Mouse (Mus musculus) gastrocnemius, postnatal 10 days (tissue): ENCODE results near the gene Urb2. TPM values are rescaled to one million over a fixed set of nuclear protein-coding genes. Genes with fewer than 3 reads are reported as not detected.
A peak's percentile ranks its signal among the peaks of the same experiment; 100 is the strongest.
"Not testable (repeated sequence)": the region's sequence is repeated elsewhere in the genome, so short reads cannot be mapped to it uniquely, and the experiment has no call there.

Experiments
- DNase-seq: peaks from one replicate; pipeline ENCODE4 v3.0.0; 2021; ENCODE audit warnings: mixed read lengths
- total RNA-seq, 2 experiments: library from RNA; stranded (reverse); gene quantifications; 2 replicates each; pipeline ENCODE4 v1.2.3; 2021

Gene Urb2
- total RNA-seq, 2 experiments from 2014 or later, result 7.4 to 8.4 TPM

DNA sequence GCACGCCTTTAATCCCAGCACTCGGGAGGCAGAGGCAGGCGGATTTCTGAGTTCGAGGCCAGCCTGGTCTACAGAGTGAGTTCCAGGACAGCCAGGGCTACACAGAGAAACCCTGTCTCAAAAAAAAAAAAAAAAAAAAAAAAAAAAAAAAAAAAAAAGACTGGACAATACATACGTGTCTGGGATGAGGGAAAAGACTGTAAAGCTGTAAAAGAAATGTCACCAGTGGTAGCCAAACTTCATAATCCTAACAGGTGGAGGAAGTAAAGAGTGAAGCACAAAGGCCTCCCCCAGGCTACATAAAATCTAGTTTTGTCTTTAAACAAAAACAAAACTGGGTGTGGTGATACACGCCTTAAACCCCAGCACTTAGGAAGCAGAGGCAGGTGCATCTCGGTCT lies 7.0 kb upstream of the Urb2 start:
- not testable (repeated sequence) for DNase-seq

DNA sequence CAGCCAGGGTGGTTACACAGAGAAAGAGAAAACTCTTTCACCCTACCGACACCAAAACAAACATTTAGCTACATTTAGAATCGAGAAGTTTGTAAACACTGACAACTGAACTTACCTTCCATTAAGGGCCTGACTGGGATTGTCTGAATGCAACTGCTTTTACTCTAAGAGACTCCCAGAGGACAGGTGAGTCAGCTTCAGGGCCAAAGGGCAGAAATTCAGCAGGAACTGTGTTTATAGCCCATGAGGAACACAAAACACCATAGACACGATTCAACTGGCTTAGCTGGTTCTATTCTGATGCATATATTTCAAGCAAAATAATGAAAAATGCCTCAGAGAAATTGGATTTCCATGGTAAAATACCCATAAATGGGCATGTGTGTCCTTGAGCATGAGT lies 6.6 kb upstream of the Urb2 start:
- no peak for DNase-seq

DNA sequence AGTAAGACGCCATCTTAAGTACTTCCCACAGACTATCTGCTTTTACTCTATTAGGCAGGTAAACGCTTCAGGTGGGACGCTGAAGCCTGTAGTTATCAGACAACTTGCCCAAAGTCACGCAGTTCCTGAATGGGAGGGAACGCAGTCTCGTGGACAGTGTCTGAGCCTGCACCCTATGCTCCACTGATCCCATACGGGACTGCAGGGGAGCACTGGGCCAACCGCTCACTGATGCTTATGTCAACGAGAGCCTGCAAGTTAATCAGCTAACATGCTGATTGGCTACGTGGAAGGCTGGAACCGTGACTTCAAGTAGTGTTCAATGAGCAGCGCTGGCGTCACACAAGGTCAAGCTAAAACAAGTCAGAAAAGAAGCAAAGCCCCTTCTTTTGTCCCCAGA lies 1.5 kb upstream of the Urb2 start:
- no peak for DNase-seq

DNA sequence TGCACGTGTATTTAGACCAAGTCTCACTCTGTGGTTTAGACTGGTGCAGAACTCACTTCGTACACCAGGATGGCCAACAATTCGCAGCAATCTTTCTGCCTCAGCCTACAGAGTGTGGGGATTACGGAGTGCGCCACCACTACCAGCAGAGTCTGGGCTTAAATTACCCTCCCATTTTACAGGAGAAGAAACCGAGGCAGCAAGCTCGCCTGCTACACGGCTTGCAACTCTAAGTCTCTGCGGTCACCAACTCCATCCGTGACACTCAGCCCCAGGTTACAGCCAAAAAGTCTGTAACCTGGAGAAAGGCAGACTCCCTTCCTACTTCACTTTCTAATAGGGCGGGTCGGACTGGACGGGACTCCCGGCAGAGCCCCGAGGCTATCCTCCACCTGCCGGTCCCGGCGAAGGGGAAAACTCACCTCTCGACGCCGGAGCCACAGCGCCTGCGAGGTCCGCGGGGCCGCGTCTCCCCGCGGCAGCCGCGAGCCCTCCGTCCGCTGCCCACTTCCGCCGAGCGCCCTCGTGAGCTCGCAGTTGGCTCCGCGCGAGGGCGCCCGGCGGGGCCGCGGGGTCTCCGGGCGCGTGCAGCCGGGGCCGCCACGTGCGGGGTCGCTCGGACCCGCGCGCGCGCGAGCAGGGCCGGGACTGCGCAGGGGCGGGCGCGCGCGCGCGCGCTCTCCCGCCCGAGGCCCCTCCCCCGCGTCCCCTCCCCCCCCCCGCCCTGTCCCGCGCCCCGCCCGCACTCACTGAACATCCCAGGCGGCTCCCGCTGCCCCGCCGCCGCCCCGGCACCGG lies 670 bp upstream of the Urb2 start:
- DNase-seq, result peak; percentile 68

DNA sequence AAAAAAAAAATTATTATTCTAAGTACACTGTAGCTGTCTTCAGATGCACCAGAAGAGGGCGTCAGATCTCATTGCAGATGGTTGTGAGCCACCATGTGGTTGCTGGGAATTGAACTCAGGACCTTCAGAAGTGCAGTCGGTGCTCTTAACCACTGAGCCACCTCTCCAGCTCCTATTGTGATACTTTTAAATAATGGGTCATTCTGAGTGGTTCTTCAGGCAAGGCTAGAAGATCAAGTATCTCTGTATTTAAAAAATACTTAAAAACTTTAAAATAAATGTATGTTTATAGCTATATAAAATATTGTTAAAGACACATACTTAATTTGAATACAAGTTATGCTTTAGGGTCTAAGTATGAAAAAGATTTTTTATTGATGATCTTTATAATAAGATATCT lies 5.0 kb downstream of the Urb2 start:
- not testable (repeated sequence) for DNase-seq

DNA sequence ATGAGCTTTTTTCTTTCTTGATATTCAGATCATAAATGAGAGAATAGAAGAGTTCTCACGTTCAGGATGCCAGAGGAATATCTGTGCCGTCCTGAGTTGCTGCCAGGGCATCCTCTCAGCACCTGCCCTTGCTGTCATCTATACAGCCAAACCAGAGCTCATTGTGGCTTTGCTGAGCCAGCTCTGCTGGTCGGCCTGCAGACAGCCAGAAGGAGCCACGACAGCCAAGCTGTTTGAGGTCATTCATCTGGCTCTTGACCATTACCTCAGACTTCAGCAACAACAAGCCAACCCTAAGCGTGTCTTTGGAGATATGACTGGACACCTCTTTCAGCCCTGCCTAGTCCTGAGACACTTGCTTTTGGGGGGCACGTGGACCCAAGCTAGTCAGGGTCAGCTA lies 6.5 kb downstream of the Urb2 start:
- no peak for DNase-seq

DNA sequence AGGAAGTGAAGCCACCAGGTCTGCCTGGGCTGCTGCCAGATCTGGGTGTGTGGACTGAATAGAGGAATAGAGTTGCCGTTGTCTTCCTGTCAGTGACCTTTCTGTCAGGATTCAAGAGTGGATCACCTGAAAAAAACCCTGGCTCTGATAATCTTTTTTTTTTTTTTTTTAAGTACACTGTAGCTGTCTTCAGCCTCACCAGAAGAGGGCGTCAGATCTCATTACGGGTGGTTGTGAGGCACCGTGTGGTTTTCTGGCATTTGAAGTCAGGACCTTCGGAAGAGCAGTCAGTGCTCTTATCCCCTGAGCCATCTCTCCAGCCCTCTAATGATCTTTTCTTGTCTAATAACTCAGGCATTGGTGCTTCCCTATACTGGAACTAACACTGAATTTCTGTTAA lies 12.1 kb downstream of the Urb2 start:
- no peak for DNase-seq

DNA sequence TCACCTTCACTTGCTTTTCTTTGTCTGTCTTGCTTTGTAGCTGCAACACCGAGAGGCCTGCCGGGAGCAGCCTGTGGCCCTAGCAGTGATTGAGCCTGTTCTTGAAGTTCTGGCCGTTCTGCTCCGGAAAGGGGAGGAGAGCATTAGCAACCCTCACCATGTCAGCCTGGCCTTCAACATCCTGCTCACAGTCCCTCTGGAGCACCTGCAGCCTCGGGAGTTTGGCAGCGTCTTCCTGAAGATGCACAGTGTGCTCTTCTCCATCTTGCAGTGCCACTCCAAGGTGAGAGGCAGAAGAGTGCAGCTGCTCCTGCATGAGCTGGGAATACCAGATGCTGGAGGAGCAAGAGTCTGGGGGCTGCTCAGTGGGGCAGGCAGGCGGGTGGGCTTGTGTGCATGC lies 16.8 kb downstream of the Urb2 start:
- no peak for DNase-seq

DNA sequence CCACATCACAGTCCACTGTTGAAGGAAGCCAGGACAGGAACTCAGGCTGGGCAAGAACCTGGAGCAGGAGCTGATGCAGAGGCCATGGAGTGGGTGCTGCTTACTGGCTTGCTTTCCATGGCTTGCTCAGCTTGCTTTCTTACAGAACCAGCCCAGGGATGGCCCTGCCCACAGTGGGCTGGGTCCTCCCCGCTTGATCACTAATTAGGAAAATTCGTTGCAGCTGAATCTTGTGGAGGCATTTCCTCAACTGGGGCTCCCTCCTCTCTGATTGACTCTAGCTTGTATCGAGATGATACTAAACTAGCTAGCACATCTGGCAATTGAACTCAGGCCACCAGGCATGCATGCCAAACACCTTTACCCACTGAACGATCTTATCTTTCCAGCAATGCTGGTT lies 18.0 kb downstream of the Urb2 start:
- no peak for DNase-seq

DNA sequence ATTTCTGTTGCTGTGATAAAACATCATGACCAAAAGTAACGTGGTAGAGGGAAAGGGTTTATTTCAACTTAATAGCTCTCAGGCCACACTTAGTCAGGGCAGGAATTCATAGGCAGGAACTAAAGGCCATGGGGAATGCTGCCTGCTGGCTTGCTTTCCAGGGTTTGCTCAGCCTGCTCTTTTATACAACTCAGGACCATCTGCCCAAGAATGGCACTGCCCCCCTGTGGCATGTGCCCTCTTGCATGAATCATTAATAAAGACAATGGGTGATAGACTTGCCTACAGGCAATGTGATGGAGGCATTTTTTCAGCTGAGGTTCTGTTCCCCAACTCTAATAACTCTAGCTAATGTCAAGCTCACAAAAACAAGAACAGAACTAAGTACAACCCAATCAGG lies 20.9 kb downstream of the Urb2 start:
- no peak for DNase-seq

DNA sequence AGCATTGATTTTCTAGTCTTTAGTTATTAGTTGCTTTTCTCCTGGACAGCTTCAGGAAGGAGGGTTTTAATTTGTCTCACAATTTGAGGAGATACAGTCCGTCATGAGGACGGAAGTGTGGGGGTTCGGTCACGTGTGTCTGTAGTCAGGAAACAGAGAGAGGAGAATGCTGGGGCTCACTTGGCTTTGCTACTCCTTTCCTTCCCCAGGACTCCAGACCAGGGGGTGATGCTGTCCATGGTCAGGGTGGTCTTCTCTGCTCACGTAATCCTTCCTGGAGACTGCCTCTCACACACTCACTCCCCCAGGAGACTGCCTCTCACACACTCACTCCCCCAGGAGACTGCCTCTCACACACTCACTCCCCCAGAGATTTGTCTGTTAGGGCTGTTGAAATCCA lies 23.1 kb downstream of the Urb2 start:
- DNase-seq, result no peak

DNA sequence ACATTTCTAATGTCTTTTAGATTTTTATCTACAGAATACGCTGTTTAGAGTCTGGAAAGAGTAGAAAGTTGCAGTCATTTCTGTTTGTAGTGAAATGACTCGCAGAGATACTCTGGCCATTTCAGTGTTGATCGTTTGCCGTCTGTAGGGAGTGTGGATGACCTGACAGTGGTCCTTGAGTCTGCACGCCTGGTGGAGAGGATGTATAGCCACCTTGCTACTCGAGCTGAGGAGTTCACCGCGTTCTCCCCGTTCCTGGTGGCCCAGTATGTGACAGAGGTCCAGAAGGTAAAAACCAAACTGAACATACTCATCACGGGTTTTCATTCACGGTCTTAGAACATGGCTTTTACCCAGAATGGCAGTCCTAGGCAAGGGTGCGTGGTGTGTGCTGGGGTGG lies 23.6 kb downstream of the Urb2 start:
- DNase-seq, result no peak

DNA sequence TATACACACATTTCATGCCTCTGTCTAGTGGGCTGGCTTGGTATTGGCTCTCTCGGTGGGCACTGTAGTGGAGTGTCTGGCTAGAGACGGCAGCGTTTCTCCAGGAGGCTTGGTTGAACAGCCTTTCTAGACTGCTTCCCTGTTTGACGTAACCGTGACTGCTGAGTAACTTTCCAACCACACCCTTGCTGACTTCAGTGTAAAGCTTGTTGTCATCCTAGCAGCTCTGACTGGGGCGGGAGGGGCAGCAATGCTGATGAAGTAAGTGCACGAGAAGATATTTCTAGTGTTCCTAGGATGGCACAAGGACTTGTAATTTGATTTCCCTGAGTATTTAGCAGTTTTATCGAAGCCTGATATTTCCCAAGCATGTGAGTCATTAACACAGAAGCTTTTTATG lies 24.5 kb downstream of the Urb2 start:
- DNase-seq, result no peak

DNA sequence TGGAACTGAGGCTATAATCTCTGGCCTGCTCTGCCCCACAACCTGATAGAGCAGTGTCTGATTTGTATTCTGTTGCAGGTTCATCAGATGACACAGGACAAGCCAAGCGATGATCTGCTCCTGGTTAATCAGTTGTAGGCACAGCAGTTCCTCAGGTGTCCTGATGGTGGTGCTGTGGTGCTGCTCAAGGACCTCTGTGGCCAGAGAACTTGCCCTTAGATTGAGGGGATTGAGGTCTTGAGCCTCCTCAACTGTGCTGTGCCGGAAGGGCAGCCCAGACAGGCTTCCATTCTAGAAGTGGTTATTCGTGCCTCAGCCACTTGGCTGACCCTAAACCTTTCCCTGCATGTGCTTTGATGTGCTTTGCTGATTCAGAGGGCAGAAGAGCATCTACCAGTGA lies 30.8 kb downstream of the Urb2 start:
- DNase-seq, result peak; percentile 79

DNA sequence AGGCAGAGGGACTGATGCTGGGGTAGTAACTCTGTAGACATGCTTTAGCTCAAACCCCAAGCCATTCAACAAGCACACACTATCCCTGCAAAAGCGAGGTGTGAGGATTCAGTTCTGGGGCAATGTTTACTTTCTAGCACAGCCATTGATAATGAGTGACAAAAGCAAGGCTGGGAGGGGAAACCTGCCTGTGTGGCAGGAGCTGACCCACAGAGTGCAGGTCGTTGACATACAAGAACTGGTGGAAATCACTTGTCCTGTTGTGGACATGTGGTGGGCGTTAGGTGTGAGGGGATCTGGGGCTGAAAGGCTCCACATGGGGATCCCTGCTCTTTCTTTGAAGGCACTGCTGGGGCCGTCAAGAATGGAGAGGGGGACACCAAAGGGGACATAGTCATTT lies 31.3 kb downstream of the Urb2 start:
- DNase-seq, result no peak

DNA sequence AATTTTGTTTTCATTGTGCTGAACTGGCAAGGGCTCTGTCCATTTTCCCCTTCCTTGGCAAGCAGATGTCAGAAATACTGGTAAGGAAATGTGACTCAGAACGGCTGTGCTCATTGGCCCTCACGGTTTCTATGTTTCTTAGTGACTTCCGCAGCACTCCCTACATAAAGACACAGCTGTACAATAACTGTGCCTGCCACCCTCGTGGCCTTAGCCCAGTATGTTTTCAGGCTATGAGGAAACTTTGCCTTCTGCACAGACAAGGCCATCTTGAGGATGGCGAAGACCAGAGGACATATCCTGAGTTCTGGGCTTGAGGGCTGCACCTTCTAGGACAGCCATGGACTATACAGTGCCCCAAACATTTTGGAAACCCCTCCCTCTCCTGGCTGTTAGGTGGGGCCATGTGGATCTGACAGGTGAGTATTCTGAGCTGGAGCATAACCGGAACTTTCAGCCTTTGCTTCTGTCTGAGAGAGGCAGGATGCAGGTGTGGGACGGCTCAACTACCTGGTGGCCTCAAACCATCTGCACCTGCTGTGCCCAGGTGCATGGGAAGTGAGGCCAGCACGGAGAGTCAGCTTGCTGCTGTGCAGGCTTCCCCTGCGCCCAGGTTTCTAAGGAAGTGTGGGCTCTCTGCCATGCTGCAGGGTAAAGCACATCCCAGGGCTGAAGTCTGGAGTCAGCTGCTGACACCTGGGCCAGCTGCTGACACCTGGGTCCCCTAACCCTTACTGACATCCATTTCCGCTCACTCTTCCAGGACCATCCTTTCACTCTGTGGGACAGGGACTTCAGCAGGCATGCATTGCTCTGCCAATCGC lies 35.7 kb downstream of the Urb2 start:
- no peak for DNase-seq

DNA sequence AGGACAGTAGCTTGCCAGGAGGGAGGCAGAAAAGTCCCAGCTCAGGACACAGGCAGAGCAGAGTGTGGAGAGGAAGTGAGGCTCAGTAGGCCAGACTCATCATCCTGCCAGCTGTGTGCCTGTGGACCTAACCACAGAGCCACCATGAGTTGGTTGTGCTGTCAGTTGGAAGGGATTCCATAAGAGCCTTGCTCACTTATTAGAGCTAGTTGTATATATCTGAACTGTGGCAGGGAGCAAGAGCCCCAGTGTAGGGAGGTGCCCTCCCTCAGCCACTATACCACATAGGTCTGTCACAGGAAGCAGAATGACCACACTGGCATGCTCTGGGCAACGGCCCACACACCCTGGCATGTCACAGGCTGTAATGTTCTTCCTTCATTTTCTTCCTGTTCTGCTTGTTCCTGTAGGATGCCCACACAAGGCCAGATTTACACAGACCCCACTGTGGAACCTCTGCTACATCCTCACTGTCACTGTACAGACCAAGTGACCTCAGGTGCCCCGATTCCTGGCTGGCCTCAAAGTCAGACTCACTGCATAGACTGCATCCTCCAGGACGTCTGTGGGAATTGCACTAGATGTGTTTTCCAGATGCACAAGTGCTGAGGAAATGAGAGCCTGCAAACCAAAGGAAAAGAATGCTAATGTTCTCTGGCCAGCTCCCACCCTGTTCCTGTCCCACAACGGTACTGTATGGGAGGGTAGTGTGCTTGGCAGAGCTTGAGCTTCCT lies 45.2 kb downstream of the Urb2 start:
- peak; percentile 20 for DNase-seq

DNA sequence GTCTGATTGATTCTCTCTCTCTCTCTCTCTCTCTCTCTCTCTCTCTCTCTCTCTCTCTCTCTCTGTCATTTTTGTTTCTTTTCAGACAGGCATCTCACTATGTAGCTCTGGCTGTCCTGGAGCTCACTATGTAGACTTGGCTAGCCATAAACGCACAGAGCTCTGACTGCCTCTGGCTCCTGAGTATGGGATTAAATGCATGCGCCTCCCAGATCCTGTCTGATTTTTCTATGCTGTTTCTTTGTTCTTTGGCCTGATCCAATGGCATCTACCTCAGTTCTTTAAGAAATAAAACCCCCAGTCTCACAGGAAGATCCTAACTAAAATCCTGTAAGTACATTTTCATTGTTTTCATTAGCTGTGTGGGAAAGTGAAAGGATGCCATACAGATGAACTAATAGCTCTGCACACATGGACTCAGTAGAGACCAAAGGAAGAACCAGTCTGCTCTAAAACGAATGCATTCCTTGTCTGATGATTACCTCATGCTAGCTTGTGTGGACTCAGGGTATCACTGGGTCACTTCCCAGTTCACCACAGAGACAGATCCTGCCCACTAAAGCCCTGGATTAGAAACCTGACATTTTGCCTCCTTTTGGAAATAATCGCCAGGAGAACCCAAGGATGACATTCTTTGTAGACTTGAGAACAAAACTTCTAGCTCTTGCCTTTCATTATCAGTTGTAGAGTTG lies 45.9 kb downstream of the Urb2 start:
- DNase-seq, result no peak

DNA sequence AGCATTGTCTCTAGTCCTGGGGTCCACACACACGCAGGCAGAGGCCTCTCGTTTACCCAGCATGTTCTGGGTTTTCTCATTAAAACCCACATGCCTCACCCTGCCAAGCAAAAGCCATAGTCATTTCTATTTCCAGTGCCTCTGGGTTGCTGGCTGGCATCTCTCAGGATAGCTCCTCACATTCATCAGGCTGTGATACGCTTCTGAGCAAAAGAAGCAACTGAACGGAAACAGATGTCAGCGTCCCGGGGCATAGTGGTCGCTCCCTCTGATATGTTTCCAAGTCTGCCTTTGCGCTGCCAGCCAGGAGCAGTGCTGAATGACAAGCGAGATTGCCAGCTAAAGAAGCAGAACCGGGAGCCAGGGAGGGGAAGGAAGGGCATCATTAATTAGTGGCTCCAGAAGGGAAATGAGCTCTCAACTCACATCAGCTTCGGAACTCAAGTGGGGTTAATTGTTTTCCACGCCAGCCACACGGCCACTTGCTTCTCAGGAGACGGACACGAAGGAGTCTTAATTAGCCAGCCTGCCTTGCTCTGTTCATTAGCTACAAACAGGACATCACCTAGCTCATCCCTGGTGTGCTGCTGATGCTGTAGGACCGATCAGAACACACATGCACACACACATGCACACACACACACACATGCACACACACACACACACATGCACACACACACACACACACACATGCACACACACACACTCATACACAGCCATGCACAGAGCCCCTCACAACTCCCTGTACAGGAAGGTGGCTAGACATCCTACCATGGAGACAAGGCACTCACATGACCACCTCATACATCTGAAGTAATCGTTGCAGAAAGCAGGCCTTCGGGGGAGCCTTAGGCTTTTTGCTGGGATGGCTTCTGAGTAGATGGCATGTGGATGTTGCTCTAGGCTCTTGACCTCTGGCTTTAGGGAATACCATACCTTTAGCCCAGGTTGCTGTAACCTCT lies 49.3 kb downstream of the Urb2 start:
- DNase-seq, result no peak

DNA sequence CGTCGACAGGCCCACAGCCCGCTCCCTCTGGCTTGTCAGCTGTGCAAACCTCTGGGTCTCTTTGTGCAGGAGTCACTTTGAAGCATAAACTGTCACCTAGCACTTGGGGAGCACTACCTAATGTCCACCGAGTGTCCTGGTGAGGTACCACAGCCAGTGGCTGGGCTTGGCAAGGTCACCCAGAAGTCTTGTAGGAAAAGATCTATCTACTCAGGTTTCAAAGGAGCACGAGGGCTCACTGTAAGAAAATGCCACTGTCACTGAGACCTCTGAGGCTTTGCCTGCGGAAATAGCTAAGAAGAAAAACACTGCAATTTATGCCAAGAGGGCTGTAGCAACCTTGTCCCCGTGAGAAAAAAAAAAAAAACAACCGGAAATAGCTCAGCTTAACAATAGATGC lies 54.7 kb downstream of the Urb2 start:
- DNase-seq, result no peak

DNA sequence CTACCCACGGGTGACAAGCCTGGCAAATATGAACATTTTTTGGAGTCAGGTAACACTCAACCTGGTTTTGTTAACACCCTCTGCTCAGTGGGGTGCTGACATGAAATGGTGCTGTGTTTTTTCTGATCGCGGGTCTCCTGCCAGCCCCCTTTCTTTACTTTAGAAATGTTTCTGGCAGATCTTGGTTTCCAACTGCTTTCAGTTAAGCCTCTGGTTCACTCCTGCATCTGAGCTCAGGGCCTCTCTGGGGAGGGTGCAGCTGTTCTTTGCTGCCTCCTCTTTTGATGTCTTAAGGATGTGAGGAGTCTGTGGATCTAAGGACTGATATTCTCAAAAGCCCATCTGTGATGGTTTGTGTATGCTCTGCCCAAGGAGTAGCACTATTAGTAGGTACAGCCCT lies 55.1 kb downstream of the Urb2 start:
- no peak for DNase-seq
